Mouse (Mus musculus): Measurements from ENCODE around the gene Rbpjl. TPM values are rescaled to one million over a fixed set of nuclear protein-coding genes. Genes with fewer than 3 reads are reported as not detected.

Gene Rbpjl
- polyA plus RNA-seq (2014; fragmentation: Nextera tagmentation; extraction: Ambion mirVana), result 0.06 TPM in 1 of 2 replicates, not detected in the other

DNA sequence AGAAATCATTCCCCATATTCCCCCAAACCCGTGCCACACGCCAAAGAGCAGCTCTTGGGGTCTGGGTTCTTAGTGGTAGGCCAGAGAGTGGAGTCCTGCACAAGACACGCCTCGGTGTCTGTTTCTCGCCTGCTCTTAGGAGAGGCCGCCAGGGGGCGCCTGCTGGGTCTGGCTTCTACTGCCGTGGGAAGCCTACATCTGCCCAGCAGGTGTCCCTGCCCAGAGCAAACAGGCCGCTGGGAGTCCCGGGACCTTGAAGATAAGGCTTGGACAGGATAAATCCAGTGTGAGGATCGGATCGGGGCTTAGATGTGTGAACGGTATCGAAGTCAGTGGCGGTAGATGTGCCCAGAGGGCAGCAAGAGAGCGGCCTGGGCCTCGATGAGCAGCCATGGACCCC is at the start of gene Rbpjl:
Gene Rbpjl (plus strand): TSS at position 236 of the 400 bp plus-strand sequence.
- no peaks in the 10 kb centered on the region for H3K4me1 ChIP-seq (ENCODE audit: control insufficient read depth, insufficient read depth, low read length)
- DNase-seq (ENCODE audit: low spot score) (peak; percentile 68), ATAC-seq (peak; percentile 32; the same call in 1 of the 2 replicates)
- H3K4me2 ChIP-seq (ENCODE audit: low read length), result no peak within 1 kb of the TSS
- no peak within 1 kb of the TSS for H3K9ac ChIP-seq (ENCODE audit: low read length)
- peaks cover 85% of the 10 kb centered on the region for H3K27me3 ChIP-seq (replicated peaks; ENCODE audit: control insufficient read depth, insufficient read depth, low read length)
- H3K9me3 ChIP-seq (replicated peaks; ENCODE audit: control insufficient read depth, low read length), result no peaks in the 10 kb centered on the region
- H3K27ac ChIP-seq (ENCODE audit: low read depth, low read length), result no peak within 1 kb of the TSS
- WGBS, result 5% methylated on average over 17 of the region's 17 CpGs
- H3K4me3 ChIP-seq (ENCODE audit: low read depth, low read length), result no peak within 1 kb of the TSS
- no peaks in the 10 kb centered on the region for H3K36me3 ChIP-seq (ENCODE audit: control insufficient read depth, insufficient read depth, low read length)

DNA sequence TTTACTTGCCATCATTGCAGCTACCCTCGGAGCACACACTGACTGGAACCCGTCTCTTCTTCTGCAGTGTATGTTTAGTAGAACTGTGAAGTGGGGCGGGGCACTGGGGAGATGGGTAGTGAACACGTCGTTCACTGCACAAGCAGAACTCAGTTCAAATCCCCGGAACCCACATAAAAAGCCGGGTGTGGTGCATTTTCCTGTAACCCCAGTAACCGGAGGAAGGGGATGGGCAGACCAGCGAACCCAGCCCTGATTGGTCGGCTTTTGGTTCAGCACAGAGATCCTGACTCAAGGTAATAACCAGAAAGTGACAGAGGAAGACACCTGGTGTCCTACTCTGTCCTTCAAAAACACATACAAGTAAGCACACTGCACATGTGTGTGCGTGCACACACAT is 49.6 kb upstream of the Rbpjl start:
- DNase-seq (ENCODE audit: low spot score) (no peak), ATAC-seq (no peak)
- 88% methylated on average over 11 of the region's 11 CpGs for WGBS
- Histone ChIP-seq H3K36me3 (ENCODE audit: control insufficient read depth, insufficient read depth, low read length) (no peaks in the 10 kb centered on the region), H3K4me2 (ENCODE audit: low read length) (no peak overlapping the region), H3K27me3 (replicated peaks; ENCODE audit: control insufficient read depth, insufficient read depth, low read length) (no peaks in the 10 kb centered on the region), H3K4me1 (ENCODE audit: control insufficient read depth, insufficient read depth, low read length) (no peaks in the 10 kb centered on the region), H3K9ac (ENCODE audit: low read length) (no peak overlapping the region), H3K4me3 (ENCODE audit: low read depth, low read length) (no peak overlapping the region), H3K9me3 (replicated peaks; ENCODE audit: control insufficient read depth, low read length) (no peaks in the 10 kb centered on the region), H3K27ac (ENCODE audit: low read depth, low read length) (no peak overlapping the region)

DNA sequence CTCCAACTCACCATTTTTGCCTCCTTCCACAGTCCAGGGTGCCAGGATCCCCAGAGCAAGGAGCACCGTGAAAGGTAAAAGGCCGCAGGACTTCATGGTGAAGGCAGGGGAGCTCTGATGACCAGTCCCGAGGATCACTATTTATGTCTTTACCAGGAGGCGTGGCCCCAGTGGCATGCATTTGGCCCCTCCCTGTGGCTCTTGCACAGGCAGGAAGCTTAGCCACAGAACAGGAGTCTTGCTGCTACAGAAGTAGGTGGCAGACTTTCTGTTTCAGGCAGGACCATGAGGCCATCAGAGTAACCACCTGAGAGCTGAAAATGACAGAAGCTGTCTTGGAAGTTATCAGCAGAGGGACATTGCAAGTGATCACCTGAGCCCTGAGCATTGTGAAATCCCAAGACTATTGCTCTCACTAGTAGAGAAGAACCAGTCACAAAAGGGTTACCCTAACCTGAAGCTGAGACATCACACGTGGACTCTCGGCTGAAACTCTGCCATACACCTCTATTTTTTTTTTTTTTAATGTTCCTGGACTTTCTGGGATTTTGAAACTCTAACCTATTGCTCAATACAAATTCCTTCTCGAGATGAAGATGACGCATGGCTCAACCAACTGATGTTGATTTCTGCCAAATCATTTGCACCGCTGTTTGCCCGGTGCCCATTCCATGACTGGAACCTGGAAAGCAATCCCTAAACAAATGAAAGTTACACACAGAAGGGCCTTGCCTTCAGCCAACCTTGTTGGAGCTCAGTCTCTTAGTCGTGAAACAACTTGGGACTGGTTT is 46.6 kb upstream of the Rbpjl start:
- H3K4me1 ChIP-seq (ENCODE audit: control insufficient read depth, insufficient read depth, low read length), result no peaks in the 10 kb centered on the region
- no peak overlapping the region for H3K4me2 ChIP-seq (ENCODE audit: low read length)
- WGBS, result 81% methylated on average over 11 of the region's 11 CpGs
- no peak overlapping the region for H3K27ac ChIP-seq (ENCODE audit: low read depth, low read length)
- no peak overlapping the region for H3K4me3 ChIP-seq (ENCODE audit: low read depth, low read length)
- no peak for ATAC-seq
- H3K9ac ChIP-seq (ENCODE audit: low read length), result no peak overlapping the region
- H3K27me3 ChIP-seq (replicated peaks; ENCODE audit: control insufficient read depth, insufficient read depth, low read length), result no peaks in the 10 kb centered on the region
- H3K9me3 ChIP-seq (replicated peaks; ENCODE audit: control insufficient read depth, low read length), result no peaks in the 10 kb centered on the region
- H3K36me3 ChIP-seq (ENCODE audit: control insufficient read depth, insufficient read depth, low read length), result no peaks in the 10 kb centered on the region
- DNase-seq (ENCODE audit: low spot score), result no peak

DNA sequence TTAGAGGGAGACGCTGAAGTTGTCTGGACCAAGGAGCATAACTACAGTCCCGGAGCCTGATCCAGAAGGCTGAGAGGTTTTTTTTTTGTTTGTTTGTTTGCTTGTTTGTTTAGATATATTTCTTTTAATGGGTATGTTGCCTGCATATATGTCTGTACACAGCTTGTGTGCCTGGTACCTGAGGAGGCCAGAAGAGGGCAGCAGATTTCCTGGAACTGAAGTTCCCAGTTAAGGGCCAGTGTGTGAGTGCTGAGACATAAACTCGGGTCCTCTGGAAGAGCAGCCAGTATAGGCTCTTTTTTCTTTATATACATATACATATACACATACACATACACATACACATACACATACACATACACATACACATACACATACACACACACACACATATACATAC is 44.6 kb upstream of the Rbpjl start:
- ATAC-seq, result no peak
- H3K4me1 ChIP-seq (ENCODE audit: control insufficient read depth, insufficient read depth, low read length), result no peaks in the 10 kb centered on the region

DNA sequence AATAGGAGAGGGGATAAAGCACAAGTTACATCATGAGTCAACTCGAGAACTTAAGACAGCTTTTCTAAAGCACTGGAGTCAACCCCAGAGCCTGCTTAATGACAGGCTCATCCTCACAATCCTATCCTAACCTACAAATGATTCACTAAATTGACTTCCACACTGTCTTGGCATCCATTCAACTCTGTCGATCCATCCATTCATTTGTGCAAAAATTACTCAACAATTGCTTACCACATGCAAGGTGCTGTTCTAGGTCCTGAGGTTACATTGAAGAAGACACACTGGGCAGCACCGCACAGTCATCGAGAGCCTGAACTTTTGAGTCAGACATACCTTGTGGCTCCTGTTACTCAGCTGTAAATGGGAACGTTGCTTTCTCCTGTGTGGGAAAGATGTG is 43.9 kb upstream of the Rbpjl start:
- ATAC-seq (no peak), DNase-seq (ENCODE audit: low spot score) (no peak)
- no peak overlapping the region for H3K27ac ChIP-seq (ENCODE audit: low read depth, low read length)
- no peaks in the 10 kb centered on the region for H3K9me3 ChIP-seq (replicated peaks; ENCODE audit: control insufficient read depth, low read length)
- H3K9ac ChIP-seq (ENCODE audit: low read length), result no peak overlapping the region
- H3K4me3 ChIP-seq (ENCODE audit: low read depth, low read length), result no peak overlapping the region
- no peaks in the 10 kb centered on the region for H3K36me3 ChIP-seq (ENCODE audit: control insufficient read depth, insufficient read depth, low read length)
- H3K4me1 ChIP-seq (ENCODE audit: control insufficient read depth, insufficient read depth, low read length), result no peaks in the 10 kb centered on the region
- 88% methylated on average over 5 of the region's 5 CpGs for WGBS
- no peak overlapping the region for H3K4me2 ChIP-seq (ENCODE audit: low read length)
- H3K27me3 ChIP-seq (replicated peaks; ENCODE audit: control insufficient read depth, insufficient read depth, low read length), result no peaks in the 10 kb centered on the region

More for the DNA sequence above, 44.6 kb upstream of the Rbpjl start:
- H3K4me3 ChIP-seq (ENCODE audit: low read depth, low read length), result no peak overlapping the region
- no peak overlapping the region for H3K9ac ChIP-seq (ENCODE audit: low read length)
- no peak overlapping the region for H3K4me2 ChIP-seq (ENCODE audit: low read length)
- WGBS, result 75% methylated on average over 3 of the region's 3 CpGs
- H3K36me3 ChIP-seq (ENCODE audit: control insufficient read depth, insufficient read depth, low read length), result no peaks in the 10 kb centered on the region
- H3K27ac ChIP-seq (ENCODE audit: low read depth, low read length), result no peak overlapping the region
- no peak for DNase-seq (ENCODE audit: low spot score)
- no peaks in the 10 kb centered on the region for H3K9me3 ChIP-seq (replicated peaks; ENCODE audit: control insufficient read depth, low read length)
- no peaks in the 10 kb centered on the region for H3K27me3 ChIP-seq (replicated peaks; ENCODE audit: control insufficient read depth, insufficient read depth, low read length)

DNA sequence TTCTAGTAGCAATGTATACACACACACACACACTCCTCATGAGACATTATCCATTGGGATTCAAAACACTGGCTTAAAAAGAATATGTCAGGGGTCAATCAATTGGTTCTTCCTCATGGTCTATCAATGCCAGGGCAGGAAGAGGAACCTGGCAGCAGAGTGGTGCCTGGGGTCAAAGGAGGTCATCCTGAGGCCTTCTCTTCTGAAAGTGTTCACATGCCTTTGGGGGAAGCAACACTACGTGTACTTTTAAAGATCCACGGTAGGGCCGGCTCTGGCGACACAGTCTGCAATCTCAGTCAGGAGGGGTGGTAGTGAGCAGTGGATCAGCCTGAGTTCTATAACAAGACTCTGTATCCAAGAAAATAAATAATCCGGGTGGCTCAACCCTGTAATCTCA is 43.3 kb upstream of the Rbpjl start:
- no peak overlapping the region for H3K4me3 ChIP-seq (ENCODE audit: low read depth, low read length)
- 75% methylated on average over 5 of the region's 5 CpGs for WGBS

DNA sequence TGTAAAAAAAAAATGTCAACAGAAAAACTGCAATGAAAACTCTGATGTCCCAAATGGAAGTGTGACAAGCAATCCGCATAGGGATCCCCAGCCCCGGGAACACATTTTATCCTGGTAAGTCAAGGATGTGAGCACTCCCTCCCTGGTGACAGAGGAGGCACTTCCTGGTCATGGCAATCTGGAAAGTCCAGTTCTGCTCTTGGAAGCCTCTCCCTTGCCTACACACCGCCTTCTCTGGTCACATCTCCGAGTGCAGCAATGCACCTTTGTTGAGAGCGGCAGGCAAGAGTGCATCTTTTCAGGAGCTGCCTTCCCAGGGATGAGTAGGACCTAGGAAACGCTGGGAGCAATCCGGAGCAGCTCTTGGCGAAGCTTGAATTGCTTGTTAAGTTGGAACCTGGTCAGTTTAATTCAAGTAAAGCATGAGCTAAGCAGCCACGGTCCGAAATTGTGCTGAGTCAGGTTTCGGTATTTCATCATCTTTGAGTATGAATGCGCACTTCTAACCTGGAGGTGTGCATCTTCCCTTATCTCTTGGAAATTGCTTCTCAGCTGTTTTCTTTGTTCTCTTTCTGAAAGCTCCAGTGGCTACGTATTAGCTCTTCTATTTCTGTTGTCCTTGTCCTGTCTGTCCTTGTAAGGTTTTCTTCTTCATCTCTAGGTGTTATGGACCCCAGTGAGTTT is 41.8 kb upstream of the Rbpjl start:
- H3K4me3 ChIP-seq (ENCODE audit: low read depth, low read length), result no peak overlapping the region
- H3K4me2 ChIP-seq (ENCODE audit: low read length), result no peak overlapping the region

More for the DNA sequence above, 43.3 kb upstream of the Rbpjl start:
- H3K9me3 ChIP-seq (replicated peaks; ENCODE audit: control insufficient read depth, low read length), result no peaks in the 10 kb centered on the region
- no peak overlapping the region for H3K27ac ChIP-seq (ENCODE audit: low read depth, low read length)
- no peak for ATAC-seq
- H3K4me2 ChIP-seq (ENCODE audit: low read length), result no peak overlapping the region
- H3K27me3 ChIP-seq (replicated peaks; ENCODE audit: control insufficient read depth, insufficient read depth, low read length), result no peaks in the 10 kb centered on the region
- no peaks in the 10 kb centered on the region for H3K4me1 ChIP-seq (ENCODE audit: control insufficient read depth, insufficient read depth, low read length)
- H3K9ac ChIP-seq (ENCODE audit: low read length), result no peak overlapping the region
- no peak for DNase-seq (ENCODE audit: low spot score)
- no peaks in the 10 kb centered on the region for H3K36me3 ChIP-seq (ENCODE audit: control insufficient read depth, insufficient read depth, low read length)

DNA sequence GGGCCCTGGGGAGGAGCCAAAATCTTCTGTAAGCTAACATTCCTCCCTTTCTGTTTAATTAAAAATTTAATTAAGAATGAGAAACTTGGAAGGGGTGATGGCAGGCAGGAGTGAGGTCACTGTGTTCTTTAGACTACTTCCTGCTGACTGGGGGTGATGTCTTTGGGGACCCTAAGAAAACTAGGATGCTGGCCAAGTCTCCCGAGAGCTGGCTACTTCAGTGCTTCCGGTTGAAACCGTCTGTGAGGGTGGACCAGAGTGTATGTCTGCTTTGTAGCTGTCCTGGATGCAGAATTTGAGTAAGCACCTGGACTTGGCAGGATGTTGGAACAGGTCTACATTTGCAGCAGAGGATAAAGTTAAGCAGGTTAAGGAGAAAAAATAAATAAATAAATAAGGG is 36.0 kb upstream of the Rbpjl start:
- DNase-seq (ENCODE audit: low spot score) (peak; percentile 32), ATAC-seq (no peak)
- Histone ChIP-seq H3K4me2 (ENCODE audit: low read length) (no peak overlapping the region), H3K4me1 (ENCODE audit: control insufficient read depth, insufficient read depth, low read length) (no peaks in the 10 kb centered on the region), H3K4me3 (ENCODE audit: low read depth, low read length) (no peak overlapping the region), H3K36me3 (ENCODE audit: control insufficient read depth, insufficient read depth, low read length) (no peaks in the 10 kb centered on the region), H3K9me3 (replicated peaks; ENCODE audit: control insufficient read depth, low read length) (no peaks in the 10 kb centered on the region), H3K9ac (ENCODE audit: low read length) (no peak overlapping the region), H3K27me3 (replicated peaks; ENCODE audit: control insufficient read depth, insufficient read depth, low read length) (no peaks in the 10 kb centered on the region), H3K27ac (ENCODE audit: low read depth, low read length) (no peak overlapping the region)
- 44% methylated on average over 3 of the region's 3 CpGs for WGBS

More for the DNA sequence above, 41.8 kb upstream of the Rbpjl start:
- Histone ChIP-seq H3K4me1 (ENCODE audit: control insufficient read depth, insufficient read depth, low read length) (no peaks in the 10 kb centered on the region), H3K9me3 (replicated peaks; ENCODE audit: control insufficient read depth, low read length) (no peaks in the 10 kb centered on the region), H3K9ac (ENCODE audit: low read length) (no peak overlapping the region), H3K27ac (ENCODE audit: low read depth, low read length) (no peak overlapping the region), H3K27me3 (replicated peaks; ENCODE audit: control insufficient read depth, insufficient read depth, low read length) (no peaks in the 10 kb centered on the region), H3K36me3 (ENCODE audit: control insufficient read depth, insufficient read depth, low read length) (no peaks in the 10 kb centered on the region)
- DNase-seq (ENCODE audit: low spot score), result no peak
- 31% methylated on average over 13 of the region's 13 CpGs for WGBS
- no peak for ATAC-seq

DNA sequence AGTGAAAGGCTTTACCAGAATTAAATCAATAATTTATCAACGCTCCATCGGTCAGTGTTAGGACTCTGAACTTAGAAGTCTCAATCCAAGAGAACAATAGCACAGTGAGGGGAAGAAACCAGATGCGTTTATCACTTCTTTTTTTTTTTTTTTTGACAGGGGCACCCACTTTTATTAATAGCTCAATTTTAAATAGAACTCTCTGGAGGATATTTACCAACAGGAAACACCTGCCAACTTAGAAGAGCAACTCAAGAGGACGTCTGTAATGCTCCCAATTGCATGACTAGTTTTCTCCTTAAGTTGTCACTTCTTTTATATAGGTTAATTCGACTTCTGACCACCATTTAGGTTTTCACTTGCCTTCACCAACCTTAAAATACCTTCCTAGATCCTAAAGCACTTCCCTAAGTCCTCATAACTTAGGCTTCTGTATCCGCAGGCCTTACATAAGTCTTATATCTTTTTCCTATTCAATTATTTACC is 34.3 kb upstream of the Rbpjl start:
- no peaks in the 10 kb centered on the region for H3K36me3 ChIP-seq (ENCODE audit: control insufficient read depth, insufficient read depth, low read length)
- no peak overlapping the region for H3K4me3 ChIP-seq (ENCODE audit: low read depth, low read length)
- no peak for DNase-seq (ENCODE audit: low spot score)
- no peaks in the 10 kb centered on the region for H3K9me3 ChIP-seq (replicated peaks; ENCODE audit: control insufficient read depth, low read length)
- H3K27ac ChIP-seq (ENCODE audit: low read depth, low read length), result no peak overlapping the region
- no peak for ATAC-seq
- 82% methylated on average over 6 of the region's 6 CpGs for WGBS
- H3K27me3 ChIP-seq (replicated peaks; ENCODE audit: control insufficient read depth, insufficient read depth, low read length), result no peaks in the 10 kb centered on the region
- H3K9ac ChIP-seq (ENCODE audit: low read length), result no peak overlapping the region
- no peaks in the 10 kb centered on the region for H3K4me1 ChIP-seq (ENCODE audit: control insufficient read depth, insufficient read depth, low read length)
- no peak overlapping the region for H3K4me2 ChIP-seq (ENCODE audit: low read length)
